Mouse (Mus musculus) liver, embryonic 11.5 days (tissue): ENCODE measurements around the gene Adamtsl4. TPM values are rescaled to one million over a fixed set of nuclear protein-coding genes. Genes with fewer than 3 reads are reported as not detected.

ENCODE experiments used
- ATAC-seq: fragments of 200-750 bp; cut with Nextera tagmentation; replicated peaks from 2 replicates; pipeline ENCODE4 v1.8.0; 2017; ENCODE audit warnings: moderate number of reproducible peaks, mild to moderate bottlenecking, moderate TSS enrichment, moderate library complexity; ENCODE audit not compliant: low FRiP score
- DNase-seq: peaks from one replicate; pipeline ENCODE4 v3.0.0-alpha.2; 2017; ENCODE audit warnings: low spot score
- H3K27ac ChIP-seq: fragments of 300-500 bp; sonication (generic); 2 replicates; pipeline ENCODE4 v1.5.1; 2014; ENCODE audit warnings: mild to moderate bottlenecking, low read depth, low read length, control low read depth
- H3K27me3 ChIP-seq: fragments of 300-500 bp; sonication (generic); replicated peaks from 2 replicates; pipeline ENCODE4 v1.6.1; 2014; ENCODE audit warnings: low read length, mixed read lengths; ENCODE audit not compliant: control insufficient read depth, insufficient read depth
- H3K36me3 ChIP-seq: fragments of 300-500 bp; sonication (generic); 2 replicates; pipeline ENCODE4 v1.6.1; 2014; ENCODE audit warnings: mild to moderate bottlenecking, low read length, moderate library complexity, mixed read lengths; ENCODE audit not compliant: control insufficient read depth, insufficient read depth
- H3K4me1 ChIP-seq: fragments of 300-500 bp; sonication (generic); replicated peaks from 2 replicates; pipeline ENCODE4 v1.6.1; 2014; ENCODE audit warnings: low read length, mixed read lengths; ENCODE audit not compliant: control insufficient read depth, insufficient read depth
- H3K4me2 ChIP-seq: fragments of 300-500 bp; sonication (generic); 2 replicates; pipeline ENCODE4 v1.6.1; 2014; ENCODE audit warnings: mild to moderate bottlenecking, control low read depth, moderate library complexity
- H3K4me3 ChIP-seq: fragments of 300-500 bp; sonication (generic); 2 replicates; pipeline ENCODE4 v1.5.1; 2014; ENCODE audit warnings: low read depth, low read length, control low read depth
- H3K9ac ChIP-seq: fragments of 300-500 bp; sonication (generic); 2 replicates; pipeline ENCODE4 v1.6.1; 2014; ENCODE audit warnings: low read depth, low read length, control low read depth
- H3K9me3 ChIP-seq: fragments of 300-500 bp; sonication (generic); 2 replicates; pipeline ENCODE4 v1.6.1; 2016; ENCODE audit warnings: low read length, inconsistent platforms, mixed read lengths; ENCODE audit not compliant: control insufficient read depth
- WGBS: fragments of 180-500 bp; shearing (Covaris S2); extraction: QIAGEN DNeasy Blood & Tissue Kit; methylation state at CpG from one replicate; pipeline ENCODE4 v1.1.7; 2014; 5-methylcytosine and 5-hydroxymethylcytosine counted together
- polyA plus RNA-seq: library from polyadenylated mRNA; unstranded; fragments of >200 nt; fragmentation: Nextera tagmentation; extraction: Ambion mirVana; gene quantifications from 2 replicates; pipeline ENCODE4 v1.2.1, GENCODE M21; 2014

Adamtsl4 gene
- polyA plus RNA-seq, 1 experiment from 2014 or later: 1.2 TPM

DNA sequence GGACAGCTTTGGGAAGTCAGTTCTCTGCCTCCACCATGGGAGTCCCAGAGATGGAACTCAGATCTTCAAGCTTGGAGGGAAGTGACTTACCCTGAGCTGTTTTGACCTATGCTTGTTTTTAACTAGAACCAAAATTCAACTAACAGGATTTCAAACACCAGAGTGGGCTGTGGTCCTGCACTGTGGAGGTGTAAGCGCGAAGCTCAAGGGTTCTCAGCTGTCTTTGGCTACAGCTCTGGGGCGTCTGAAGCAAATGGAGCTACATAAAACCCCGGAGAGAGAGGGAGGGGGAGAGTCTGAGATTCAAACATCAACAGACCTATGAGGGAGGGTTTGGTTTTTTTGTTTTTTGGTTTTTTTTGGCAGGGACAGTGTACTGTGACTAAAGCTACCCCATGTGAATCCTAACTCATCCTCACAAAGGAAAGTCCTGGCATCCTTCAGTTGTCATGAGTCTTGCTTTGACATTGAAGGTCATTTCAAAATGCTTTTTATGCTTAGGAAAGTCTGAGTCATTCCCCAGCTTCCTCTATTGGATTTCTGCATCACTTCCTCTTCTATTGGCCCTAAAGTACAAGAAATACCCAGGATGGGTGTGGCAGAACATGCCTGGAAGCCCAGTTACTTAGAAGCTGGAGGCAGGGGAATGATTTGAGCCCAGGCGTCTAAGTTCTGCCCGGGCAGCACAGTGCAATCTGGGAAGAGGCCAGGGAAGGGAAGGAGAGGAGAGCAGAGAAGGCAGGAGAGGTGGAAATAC lies 37.3 kb downstream of the Adamtsl4 start:
- no peak overlapping the region for H3K9ac ChIP-seq

GRCm38 (mm10) chr3:95648016-95648415 lies 39.7 kb downstream of the Adamtsl4 start:
- peaks cover 18% of the 10 kb centered on the region for H3K4me1 ChIP-seq
- no peaks in the 10 kb centered on the region for H3K36me3 ChIP-seq
- DNase-seq: no peak
- no peak overlapping the region for H3K27ac ChIP-seq
- no peaks in the 10 kb centered on the region for H3K9me3 ChIP-seq
- ATAC-seq: no peak
- no peak overlapping the region for H3K4me2 ChIP-seq
- 88% methylated on average over 5 of the region's 5 CpGs for WGBS
- H3K27me3 ChIP-seq: no peaks in the 10 kb centered on the region
- H3K4me3 ChIP-seq: no peak overlapping the region
- H3K9ac ChIP-seq: no peak overlapping the region

More for the DNA sequence above, 37.3 kb downstream of the Adamtsl4 start:
- no peak for DNase-seq
- peak overlapping the region; percentile 53 for H3K27ac ChIP-seq
- no peaks in the 10 kb centered on the region for H3K27me3 ChIP-seq
- H3K4me3 ChIP-seq: no peak overlapping the region
- H3K9me3 ChIP-seq: no peaks in the 10 kb centered on the region
- H3K4me2 ChIP-seq: no peak overlapping the region
- no peaks in the 10 kb centered on the region for H3K36me3 ChIP-seq
- H3K4me1 ChIP-seq: peaks cover 14% of the 10 kb centered on the region; the same call in 1 of the 2 replicates
- 53% methylated on average over 6 of the region's 6 CpGs for WGBS
- ATAC-seq: no peak

DNA sequence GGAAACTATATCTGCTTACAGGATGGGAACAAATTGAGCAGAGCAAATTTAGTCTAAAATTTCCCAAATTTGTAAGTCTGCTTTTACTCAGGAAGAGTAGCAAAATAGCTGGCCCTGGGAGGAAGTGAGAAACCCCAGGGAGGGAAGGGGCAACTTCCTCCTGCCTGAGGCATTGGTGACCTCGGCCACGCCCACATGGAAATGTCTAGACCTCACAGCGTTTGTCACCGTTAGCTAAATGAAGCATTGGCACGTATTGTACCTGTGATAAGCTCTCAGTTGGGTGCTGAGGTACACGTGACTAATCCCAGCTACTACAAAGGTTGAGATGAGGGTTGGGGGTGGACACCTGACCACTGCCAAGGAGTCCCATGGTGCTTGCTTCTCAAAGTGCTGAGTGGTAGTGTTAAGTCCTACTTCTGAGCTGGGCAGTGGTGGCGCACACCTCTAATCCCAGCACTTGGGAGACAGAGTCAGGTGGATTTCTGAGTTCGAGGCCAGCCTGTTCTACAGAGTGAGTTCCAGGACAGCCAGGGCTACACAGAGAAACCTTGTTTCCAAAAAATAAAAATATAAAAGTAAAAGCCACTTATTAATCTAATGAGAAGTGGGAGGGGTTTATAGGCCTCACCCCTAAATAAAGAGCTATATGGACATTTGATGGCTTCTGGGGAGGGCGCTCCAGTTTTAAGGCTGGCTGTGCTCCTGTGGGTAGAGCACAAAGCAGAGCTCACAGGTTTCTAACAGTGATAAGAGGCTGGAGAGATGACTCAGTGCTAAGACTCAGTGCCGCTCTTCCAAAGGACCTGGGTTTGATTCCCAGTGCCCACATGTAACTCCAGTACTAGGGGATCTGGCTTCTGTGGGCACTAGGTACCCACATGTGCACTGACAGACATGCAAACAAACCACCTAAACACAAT lies 42.1 kb downstream of the Adamtsl4 start:
- H3K9ac ChIP-seq: no peak overlapping the region
- WGBS: 43% methylated on average over 10 of the region's 10 CpGs
- peak overlapping the region; percentile 5; the same call in 1 of the 2 replicates for H3K4me2 ChIP-seq
- no peak overlapping the region for H3K27ac ChIP-seq
- H3K36me3 ChIP-seq: no peaks in the 10 kb centered on the region
- DNase-seq (no peak), ATAC-seq (peak; percentile 53)
- H3K4me1 ChIP-seq: peaks cover 19% of the 10 kb centered on the region
- H3K9me3 ChIP-seq: no peaks in the 10 kb centered on the region
- H3K4me3 ChIP-seq: no peak overlapping the region
- no peaks in the 10 kb centered on the region for H3K27me3 ChIP-seq

- Histone ChIP-seq H3K27ac (no peak overlapping the region), H3K4me2 (no peak overlapping the region), H3K36me3 (peaks cover 3% of the 10 kb centered on the region; the same call in 1 of the 2 replicates), H3K9me3 (no peaks in the 10 kb centered on the region), H3K4me1 (peaks cover 19% of the 10 kb centered on the region), H3K27me3 (no peaks in the 10 kb centered on the region), H3K4me3 (no peak overlapping the region), H3K9ac (no peak overlapping the region)
- ATAC-seq: peak; percentile 74
- WGBS: 57% methylated on average over 7 of the region's 7 CpGs
- no peak for DNase-seq
These were observed 44.6 kb downstream of the Adamtsl4 start for GRCm38 (mm10) chr3:95643097-95643496.

- Histone ChIP-seq H3K36me3 (peaks cover 10% of the 10 kb centered on the region), H3K9me3 (no peaks in the 10 kb centered on the region), H3K27ac (no peak overlapping the region), H3K27me3 (no peaks in the 10 kb centered on the region), H3K9ac (no peak overlapping the region), H3K4me1 (peaks cover 21% of the 10 kb centered on the region), H3K4me2 (no peak overlapping the region), H3K4me3 (no peak overlapping the region)
- WGBS: 94% methylated on average over 1 of the region's 1 CpGs
- no peak for DNase-seq
- ATAC-seq: no peak
These were observed 48.0 kb downstream of the Adamtsl4 start for GRCm38 (mm10) chr3:95639694-95640093.

DNA sequence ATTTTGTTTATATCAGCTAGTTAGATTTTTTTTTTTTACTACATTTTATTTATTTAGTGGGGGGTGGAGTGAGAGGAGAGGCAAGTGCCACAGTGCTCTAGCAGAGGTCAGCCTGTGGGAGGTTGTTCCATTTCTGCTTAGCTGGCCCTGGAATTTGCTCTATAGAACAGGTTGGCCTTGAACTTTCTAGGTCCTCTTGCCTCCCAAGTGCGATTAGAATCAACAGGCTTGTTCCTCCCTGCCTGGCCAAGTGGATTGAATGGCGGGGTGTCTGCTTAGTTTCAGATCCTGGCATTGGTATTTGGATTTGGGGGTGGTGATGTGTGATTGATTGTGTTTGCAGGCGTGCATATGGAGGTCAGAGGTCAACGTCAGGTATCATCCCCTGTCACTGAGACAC lies 51.6 kb downstream of the Adamtsl4 start:
- ATAC-seq: no peak
- H3K4me2 ChIP-seq: no peak overlapping the region
- no peak for DNase-seq
- no peaks in the 10 kb centered on the region for H3K27me3 ChIP-seq
- H3K9me3 ChIP-seq: no peaks in the 10 kb centered on the region
- peaks cover 6% of the 10 kb centered on the region for H3K4me1 ChIP-seq
- H3K27ac ChIP-seq: no peak overlapping the region
- peaks cover 30% of the 10 kb centered on the region for H3K36me3 ChIP-seq
- H3K9ac ChIP-seq: no peak overlapping the region
- no peak overlapping the region for H3K4me3 ChIP-seq
- 62% methylated on average over 4 of the region's 4 CpGs for whole genome bisulfite sequencing

GRCm38 (mm10) chr3:95635636-95636035 lies 52.1 kb downstream of the Adamtsl4 start:
- Histone ChIP-seq H3K4me2 (no peak overlapping the region), H3K9ac (no peak overlapping the region), H3K27me3 (no peaks in the 10 kb centered on the region), H3K36me3 (peaks cover 33% of the 10 kb centered on the region), H3K4me1 (peaks cover 6% of the 10 kb centered on the region), H3K27ac (peak overlapping the region; percentile 65; the same call in 1 of the 2 replicates), H3K9me3 (no peaks in the 10 kb centered on the region), H3K4me3 (no peak overlapping the region)
- ATAC-seq (no peak), DNase-seq (no peak)
- 70% methylated on average over 4 of the region's 4 CpGs for whole genome bisulfite sequencing

DNA sequence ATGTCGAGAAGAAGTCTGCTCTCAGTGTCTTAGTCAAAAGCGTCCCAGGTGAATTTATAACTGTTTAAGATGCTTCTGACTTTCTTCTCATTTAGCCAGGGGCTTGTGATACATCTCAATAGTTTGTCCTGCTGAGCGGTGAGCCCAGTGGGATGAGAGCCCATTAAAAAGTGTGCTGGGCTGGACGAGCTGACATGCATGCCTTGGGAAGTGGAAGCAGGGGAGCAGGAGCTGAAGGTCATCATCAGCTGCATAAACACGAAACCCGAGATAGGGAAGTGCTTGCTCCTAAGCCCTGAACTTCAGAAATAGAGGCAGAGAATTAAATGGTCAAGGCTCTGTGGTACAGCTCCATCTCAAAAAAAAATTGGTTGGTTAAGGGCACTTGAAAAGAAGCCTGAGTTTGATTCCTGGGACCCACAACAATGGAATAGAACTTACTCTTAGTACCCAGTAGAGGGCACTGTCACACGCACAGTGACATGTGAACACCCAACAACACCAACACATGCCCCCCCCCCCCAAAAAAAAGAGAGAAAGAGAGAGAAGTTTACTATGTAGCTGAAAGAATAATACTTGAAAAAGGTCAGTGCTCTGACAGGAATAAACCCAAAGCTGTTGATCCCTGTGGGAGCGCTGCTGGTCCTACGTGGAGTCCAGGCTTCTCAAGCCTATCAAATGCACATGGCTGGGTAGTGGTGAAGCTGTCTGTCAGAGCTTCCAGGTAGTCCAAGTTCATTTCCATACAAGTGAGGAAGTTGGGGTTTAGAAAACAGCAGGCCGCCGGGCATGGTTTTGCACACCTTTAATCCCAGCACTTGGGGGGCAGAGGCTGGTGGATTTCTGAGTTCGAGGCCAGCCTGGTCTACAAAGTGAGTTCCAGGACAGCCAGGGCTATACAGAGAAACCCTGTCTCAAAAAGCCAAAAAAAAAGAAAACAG lies 54.8 kb downstream of the Adamtsl4 start:
- no peak for DNase-seq
- Histone ChIP-seq H3K9ac (no peak overlapping the region), H3K9me3 (no peaks in the 10 kb centered on the region), H3K4me3 (no peak overlapping the region), H3K27ac (no peak overlapping the region), H3K27me3 (no peaks in the 10 kb centered on the region), H3K36me3 (peaks cover 50% of the 10 kb centered on the region), H3K4me2 (no peak overlapping the region), H3K4me1 (peaks cover 6% of the 10 kb centered on the region)
- 78% methylated on average over 12 of the region's 12 CpGs for WGBS
- 0 out of 2 replicates have a peak, but pooled peaks have one; percentile 22 for ATAC-seq
